Mouse (Mus musculus) urinary bladder, adult 18-20 months (tissue): ENCODE measurements around the gene Adamts3.

Experiments used
- DNase-seq, 2 experiments: peaks; one replicate each; pipeline ENCODE4 v3.0.0; 2022; ENCODE audit warnings: low spot score in 2 of 2, mixed read lengths in 2 of 2

The Adamts3 gene

GRCm38 (mm10) chr5:89816610-89817009 is 66.5 kb downstream of the Adamts3 start:
- DNase-seq = no peak

GRCm38 (mm10) chr5:89814552-89814951 is 68.6 kb downstream of the Adamts3 start:
- DNase-seq = no peak

- DNase-seq = no peak
Measured at GRCm38 (mm10) chr5:89800181-89800816, 82.8 kb downstream of the Adamts3 start.

DNA sequence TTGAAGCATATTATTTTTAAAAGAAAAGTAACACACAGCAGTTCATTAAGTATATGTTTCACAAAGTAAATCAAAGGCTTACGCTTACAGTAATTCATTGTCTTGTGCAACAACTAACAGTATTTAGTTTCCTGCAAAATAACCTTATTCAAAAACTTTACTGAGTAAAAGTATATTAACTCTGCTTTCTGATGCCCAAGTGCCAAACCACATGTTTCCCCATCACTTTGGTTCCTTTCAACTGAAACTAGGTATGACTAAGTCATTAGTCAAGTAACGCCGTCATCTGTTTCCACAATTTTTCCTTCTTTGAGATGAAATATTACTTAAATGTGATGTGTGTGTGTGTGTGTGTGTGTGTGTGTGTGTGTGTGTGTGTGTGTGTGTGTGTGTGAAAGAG is 89.4 kb downstream of the Adamts3 start:
- no peak for DNase-seq

DNA sequence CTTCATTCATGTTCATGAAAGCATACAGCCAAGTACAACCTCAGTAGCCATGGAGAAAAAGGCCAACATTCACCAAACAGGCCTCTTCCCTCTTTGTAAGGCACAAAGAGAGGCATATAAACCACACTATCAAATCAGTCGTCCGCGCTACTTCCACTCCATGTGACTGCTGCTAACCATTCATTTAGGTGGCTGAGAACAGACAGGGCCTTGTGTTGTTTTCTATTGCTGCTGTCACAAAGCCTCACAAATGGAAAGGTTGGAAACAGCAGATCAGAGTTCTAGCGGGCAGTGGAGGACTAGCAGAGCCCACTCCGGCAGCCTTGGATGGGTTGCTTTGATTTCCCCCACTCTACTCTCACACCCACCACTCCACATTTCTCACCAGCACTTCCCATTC is 98.5 kb downstream of the Adamts3 start:
- DNase-seq = no peak

- no peak for DNase-seq
Measured at GRCm38 (mm10) chr5:89779823-89780222, 103.3 kb downstream of the Adamts3 start.

GRCm38 (mm10) chr5:89778610-89779009 is 104.5 kb downstream of the Adamts3 start:
- DNase-seq = no peak

DNA sequence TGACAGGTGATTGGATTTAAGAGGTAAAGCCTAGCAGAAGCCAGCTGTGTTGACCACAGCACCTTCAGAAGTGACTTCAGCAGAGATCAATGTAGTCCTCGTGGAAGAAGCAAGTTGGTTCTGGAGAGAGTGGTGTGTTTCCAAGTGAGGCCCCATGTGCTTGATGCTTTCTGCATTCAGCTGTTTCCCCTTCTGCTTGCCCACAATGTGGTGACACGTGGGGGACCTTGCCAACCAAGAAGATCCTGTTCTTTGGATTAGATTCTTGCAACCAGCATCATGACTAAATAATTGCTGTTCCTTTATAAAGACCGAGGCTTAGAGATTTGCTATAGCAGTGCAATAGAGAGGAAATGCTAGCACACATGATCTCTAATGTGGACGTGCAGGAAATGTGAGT is 105.7 kb downstream of the Adamts3 start:
- no peak for DNase-seq

GRCm38 (mm10) chr5:89770655-89771355 is 112.3 kb downstream of the Adamts3 start:
- no peak for DNase-seq

- no peak for DNase-seq
Measured at GRCm38 (mm10) chr5:89763189-89764187, 119.6 kb downstream of the Adamts3 start.

DNA sequence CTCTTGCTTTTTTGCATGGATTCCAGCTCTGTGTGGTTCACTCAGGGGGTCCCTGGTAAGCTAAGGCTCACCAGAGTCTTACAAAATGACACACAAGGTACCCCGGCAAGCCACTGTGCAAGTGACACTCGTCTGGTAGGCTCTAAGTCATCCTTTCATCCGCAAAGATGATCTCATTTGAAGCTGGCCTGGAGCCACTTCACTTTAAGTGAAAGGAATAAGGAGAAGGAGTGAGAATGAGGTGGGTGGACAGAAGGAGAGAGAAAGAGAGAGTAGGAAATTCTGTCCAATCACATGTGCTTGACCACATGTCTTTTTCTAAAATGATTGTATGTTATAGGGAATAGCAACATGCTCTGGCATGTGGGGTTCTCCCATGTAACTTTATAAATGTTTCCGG is 122.8 kb downstream of the Adamts3 start:
- no peak for DNase-seq

DNA sequence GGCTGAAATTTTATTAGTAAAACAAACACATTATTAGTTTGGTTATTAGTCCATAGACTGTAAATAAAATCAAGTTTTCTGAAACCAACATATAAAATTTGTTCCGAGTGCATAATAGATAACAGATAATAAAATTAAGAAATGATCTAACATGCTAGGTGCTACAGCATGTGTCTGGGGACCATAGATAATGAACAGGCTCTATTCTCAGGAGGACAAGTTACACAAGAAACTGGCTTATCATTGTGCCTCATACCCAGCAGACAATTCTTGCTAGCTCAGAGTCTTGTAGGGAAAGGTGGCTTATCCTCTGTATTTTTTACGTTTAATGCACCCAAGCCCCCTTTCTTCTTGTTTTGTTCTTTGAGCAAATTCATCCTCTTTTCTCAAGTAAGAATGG is 131.3 kb downstream of the Adamts3 start:
- no peak for DNase-seq

GRCm38 (mm10) chr5:89748185-89748884 is 134.8 kb downstream of the Adamts3 start:
- DNase-seq = no peak

DNA sequence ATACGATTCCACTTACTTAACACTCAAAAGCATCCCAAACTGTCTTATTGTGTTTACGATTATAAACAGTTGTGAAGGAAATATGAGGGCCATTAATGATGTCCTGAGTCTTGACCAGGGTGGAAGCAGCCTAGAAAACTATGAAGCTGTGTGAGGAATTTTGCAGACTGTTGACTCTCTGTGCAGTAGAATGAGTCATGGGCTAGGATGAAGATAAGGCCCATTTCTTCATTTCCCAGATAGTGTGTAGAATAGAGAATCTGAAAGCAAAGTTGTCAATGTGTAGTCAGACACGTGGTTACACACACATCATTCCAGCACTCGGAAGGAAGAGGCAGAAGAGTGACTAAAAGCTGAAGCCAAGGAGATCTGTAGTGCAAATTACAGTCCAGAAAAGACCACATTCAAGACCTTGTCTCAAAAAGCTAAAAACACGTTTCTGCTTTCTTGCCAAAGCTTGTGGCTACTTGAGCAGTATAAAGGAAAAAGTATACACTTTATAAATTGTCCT is 135.9 kb downstream of the Adamts3 start:
- DNase-seq = no peak

GRCm38 (mm10) chr5:89745112-89745511 is 138.0 kb downstream of the Adamts3 start:
- DNase-seq = no peak

DNA sequence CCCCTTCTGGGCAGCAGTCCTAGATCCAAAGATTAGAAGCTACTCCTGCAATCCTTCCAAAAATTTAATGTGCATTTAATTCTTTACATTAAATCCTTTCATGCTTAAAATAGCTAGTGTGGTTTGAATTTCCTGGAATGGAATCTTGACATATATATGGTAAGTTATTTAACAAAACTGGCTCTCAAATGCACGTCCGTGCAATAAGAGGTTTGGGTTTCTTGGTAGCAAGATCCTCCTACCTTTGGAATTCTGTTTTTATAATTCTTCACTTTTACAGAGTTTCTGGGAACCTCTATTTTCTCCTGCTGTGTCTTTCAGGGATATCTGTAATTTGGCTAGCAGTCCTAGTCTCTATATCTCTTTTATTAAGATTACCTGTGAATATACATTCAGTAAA is 148.4 kb downstream of the Adamts3 start:
- DNase-seq = no peak

DNA sequence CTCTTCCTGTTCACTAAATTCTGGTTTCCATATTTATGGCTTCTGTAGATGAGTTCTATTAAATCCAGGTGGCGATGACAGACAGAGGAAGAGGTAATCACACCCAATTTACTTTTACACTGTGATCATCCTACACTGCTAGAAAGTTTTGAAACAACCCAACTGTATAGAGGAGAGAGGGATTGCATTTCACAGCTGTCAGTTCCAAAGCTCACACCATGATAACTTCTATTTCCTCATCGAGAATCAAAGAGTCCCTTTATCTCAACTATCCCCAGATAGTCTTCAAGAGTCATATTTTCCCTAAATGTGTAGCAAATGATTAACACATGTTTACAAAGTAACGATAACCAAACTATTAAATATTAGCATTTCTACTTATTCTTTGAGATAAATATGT is 152.7 kb downstream of the Adamts3 start:
- DNase-seq = no peak

- no peak for DNase-seq
Measured at GRCm38 (mm10) chr5:89728117-89728516, 155.0 kb downstream of the Adamts3 start.

- no peak for DNase-seq
Measured at GRCm38 (mm10) chr5:89727497-89728057, 155.6 kb downstream of the Adamts3 start.

DNA sequence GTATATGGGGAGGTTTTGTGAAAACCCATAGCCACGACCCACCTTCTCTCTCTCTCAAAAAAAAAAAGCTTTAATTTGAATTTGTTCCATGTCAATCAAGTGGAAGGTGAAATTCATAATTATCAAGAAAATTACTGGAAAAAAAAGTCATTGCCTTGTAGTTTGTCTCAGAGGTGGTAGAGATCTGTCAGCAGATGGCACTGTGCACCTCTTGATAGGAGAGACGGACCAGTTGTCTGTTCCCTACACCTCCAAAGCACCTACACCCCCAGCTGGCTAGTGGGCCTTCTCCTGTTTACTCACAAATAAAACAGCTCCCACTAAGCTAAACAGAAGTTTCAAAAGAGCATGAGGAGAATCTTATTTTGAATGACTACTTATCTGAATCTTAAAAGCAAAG is 168.6 kb downstream of the Adamts3 start:
- no peak for DNase-seq
